Mouse (Mus musculus) CH12.LX (cell line): ENCODE data around the gene Tbc1d22b. TPM values are rescaled to one million over a fixed set of nuclear protein-coding genes. Genes with fewer than 3 reads are reported as not detected.

Source experiments
- DNase-seq: peaks from one replicate; pipeline ENCODE4 v3.0.0-alpha.2; 2013; ENCODE audit errors: extremely low read depth
- H3K27ac ChIP-seq: 2 replicates; pipeline ENCODE4 v1.5.1; 2012; ENCODE audit warnings: low read depth, mild to moderate bottlenecking, control low read depth, moderate library complexity; ENCODE audit not compliant: insufficient read depth
- H3K27me3 ChIP-seq: replicated peaks from 2 replicates; pipeline ENCODE3; 2012; ENCODE audit warnings: inconsistent platforms
- H3K36me3 ChIP-seq, 2 experiments: replicated peaks in 1 of 2; 2 replicates each; pipeline versions ENCODE3 to v1.6.1; 2012; ENCODE audit warnings: inconsistent platforms in 1 of 2, low read length in 1 of 2, mild to moderate bottlenecking in 1 of 2, mixed read lengths in 1 of 2, moderate library complexity in 1 of 2; ENCODE audit not compliant: control insufficient read depth in 1 of 2, insufficient read depth in 1 of 2
- H3K4me1 ChIP-seq, 2 experiments: 2 replicates each; pipeline ENCODE4 v1.6.1; 2012; ENCODE audit warnings: inconsistent platforms in 1 of 2, moderate library complexity in 1 of 2; ENCODE audit not compliant: insufficient read depth in 2 of 2, control insufficient read depth in 1 of 2
- H3K4me2 ChIP-seq: 2 replicates; pipeline ENCODE4 v1.6.1; 2012; ENCODE audit warnings: low read depth, mild to moderate bottlenecking, control low read depth; ENCODE audit not compliant: poor library complexity, insufficient read depth, severe bottlenecking
- H3K4me3 ChIP-seq, 3 experiments: fragments of 150-350 bp in 1 of 3; sonication (generic) in 1 of 3; replicated peaks in 1 of 3; 2 replicates each; pipeline versions ENCODE3 to v1.5.1; 2011 to 2012; ENCODE audit warnings: low read depth in 2 of 3, low read length in 2 of 3, mild to moderate bottlenecking in 2 of 3, moderate library complexity in 2 of 3, control low read depth in 1 of 3, improper control_type of control experiment in 1 of 3, inconsistent platforms in 1 of 3, mixed read lengths in 1 of 3; ENCODE audit not compliant: poor library complexity in 1 of 3
- H3K79me2 ChIP-seq: replicated peaks from 2 replicates; pipeline ENCODE4 v1.6.1; 2012; ENCODE audit warnings: mild to moderate bottlenecking, moderate library complexity; ENCODE audit not compliant: control insufficient read depth, poor library complexity, insufficient read depth, severe bottlenecking; ENCODE audit errors: extremely low read depth
- H3K9ac ChIP-seq: 2 replicates; pipeline ENCODE4 v1.6.1; 2012; ENCODE audit warnings: low read depth, mild to moderate bottlenecking, control low read depth, moderate library complexity; ENCODE audit not compliant: insufficient read depth
- H3K9me3 ChIP-seq: replicated peaks from 2 replicates; pipeline ENCODE3; 2012; ENCODE audit warnings: low read length, inconsistent platforms, mixed read lengths
- CHD1 ChIP-seq: IDR thresholded peaks from 2 replicates; pipeline ENCODE4 v1.6.1; 2012; ENCODE audit warnings: low read depth, low read length, improper control_type of control experiment, inconsistent platforms
- CHD2 ChIP-seq: IDR thresholded peaks from 2 replicates; pipeline ENCODE4 v1.6.1; 2011; ENCODE audit warnings: low read length, improper control_type of control experiment
- E2F4 ChIP-seq: IDR thresholded peaks from 2 replicates; pipeline ENCODE4 v1.6.1; 2011; ENCODE audit warnings: low read depth, low read length, improper control_type of control experiment; ENCODE audit not compliant: insufficient replicate concordance
- EP300 ChIP-seq: IDR thresholded peaks from 2 replicates; pipeline ENCODE4 v1.6.1; 2011; ENCODE audit warnings: low read length, improper control_type of control experiment
- ETS1 ChIP-seq: conservative IDR thresholded peaks from 2 replicates; pipeline ENCODE4 v1.6.1; 2012; ENCODE audit warnings: low read depth, mild to moderate bottlenecking, inconsistent platforms, low read length, improper control_type of control experiment, moderate library complexity
- GABPA ChIP-seq: IDR thresholded peaks from 2 replicates; pipeline ENCODE4 v1.6.1; 2012; ENCODE audit warnings: low read depth, low read length, improper control_type of control experiment, inconsistent platforms; ENCODE audit not compliant: insufficient replicate concordance
- HCFC1 ChIP-seq: IDR thresholded peaks from 2 replicates; pipeline ENCODE4 v1.6.1; 2012; ENCODE audit warnings: low read depth, mild to moderate bottlenecking, inconsistent platforms, low read length, improper control_type of control experiment
- IRF4 ChIP-seq: IDR thresholded peaks from 2 replicates; pipeline ENCODE4 v1.6.1; 2014; ENCODE audit warnings: low read depth, mild to moderate bottlenecking, inconsistent platforms, low read length, improper control_type of control experiment
- JUN ChIP-seq: IDR thresholded peaks from 2 replicates; pipeline ENCODE4 v1.6.1; 2011; ENCODE audit warnings: low read depth, mild to moderate bottlenecking, low read length, improper control_type of control experiment, moderate library complexity; ENCODE audit not compliant: insufficient read depth
- JUND ChIP-seq: conservative IDR thresholded peaks from 2 replicates; pipeline ENCODE4 v1.6.1; 2011; ENCODE audit warnings: low read depth, low read length, improper control_type of control experiment
- MAX ChIP-seq: IDR thresholded peaks from 2 replicates; pipeline ENCODE4 v1.6.1; 2011; ENCODE audit warnings: low read length, improper control_type of control experiment
- MEF2A ChIP-seq: IDR thresholded peaks from 2 replicates; pipeline ENCODE4 v1.6.1; 2014; ENCODE audit warnings: low read depth, mild to moderate bottlenecking, inconsistent platforms, low read length, improper control_type of control experiment, borderline replicate concordance
- MXI1 ChIP-seq: IDR thresholded peaks from 2 replicates; pipeline ENCODE4 v1.6.1; 2011; ENCODE audit warnings: mild to moderate bottlenecking, low read depth, low read length, improper control_type of control experiment
- MYC ChIP-seq: IDR thresholded peaks from 2 replicates; pipeline ENCODE4 v1.6.1; 2011; ENCODE audit warnings: low read depth, mild to moderate bottlenecking, improper control_type of control experiment, low read length
- NELFE ChIP-seq: IDR thresholded peaks from 2 replicates; pipeline ENCODE4 v1.6.1; 2011; ENCODE audit warnings: low read depth, low read length, improper control_type of control experiment
- NRF1 ChIP-seq: IDR thresholded peaks from 2 replicates; pipeline ENCODE4 v1.6.1; 2014; ENCODE audit warnings: low read depth, mild to moderate bottlenecking, inconsistent platforms, low read length, improper control_type of control experiment, moderate library complexity
- PAX5 ChIP-seq: IDR thresholded peaks from 2 replicates; pipeline ENCODE4 v1.6.1; 2012; ENCODE audit warnings: low read length, inconsistent platforms, mixed read lengths
- POLR2A ChIP-seq: IDR thresholded peaks from 2 replicates; pipeline ENCODE4 v1.6.1; 2011; ENCODE audit warnings: low read depth, mild to moderate bottlenecking, improper control_type of control experiment, low read length
- POLR2AphosphoS2 ChIP-seq: IDR thresholded peaks from 2 replicates; pipeline ENCODE4 v1.6.1; 2011; ENCODE audit warnings: low read depth, low read length, improper control_type of control experiment
- RAD21 ChIP-seq: IDR thresholded peaks from 2 replicates; pipeline ENCODE4 v1.6.1; 2011; ENCODE audit warnings: low read depth, mild to moderate bottlenecking, low read length, improper control_type of control experiment, moderate library complexity
- SIN3A ChIP-seq: IDR thresholded peaks from 2 replicates; pipeline ENCODE4 v1.6.1; 2012; ENCODE audit warnings: low read length, improper control_type of control experiment, inconsistent platforms
- SMC3 ChIP-seq: IDR thresholded peaks from 2 replicates; pipeline ENCODE4 v1.6.1; 2011; ENCODE audit warnings: low read depth, low read length, improper control_type of control experiment
- TBP ChIP-seq: conservative IDR thresholded peaks from 2 replicates; pipeline ENCODE4 v1.6.1; 2011; ENCODE audit warnings: low read depth, low read length, improper control_type of control experiment
- USF2 ChIP-seq: conservative IDR thresholded peaks from 2 replicates; pipeline ENCODE4 v1.6.1; 2011; ENCODE audit warnings: low read depth, low read length, improper control_type of control experiment
- ZC3H11A ChIP-seq: IDR thresholded peaks from 2 replicates; pipeline ENCODE4 v1.6.1; 2012; ENCODE audit warnings: low read depth, mild to moderate bottlenecking, inconsistent platforms, low read length, improper control_type of control experiment
- ZKSCAN1 ChIP-seq: IDR thresholded peaks from 2 replicates; pipeline ENCODE4 v1.6.1; 2012; ENCODE audit warnings: low read depth, inconsistent platforms, low read length, improper control_type of control experiment, borderline replicate concordance
- ZMIZ1 ChIP-seq: IDR thresholded peaks from 2 replicates; pipeline ENCODE4 v1.6.1; 2012; ENCODE audit warnings: low read depth, mild to moderate bottlenecking, inconsistent platforms, low read length, improper control_type of control experiment
- dilution Hi-C: fragments of 300-500 bp; cut with MboI; formaldehyde crosslinking; loops from 2 replicates; pipeline ENCODE4 v1.14.3; 2020; ENCODE audit warnings: low sequenced_read_pairs; ENCODE audit not compliant: extremely low pct_unique_long_range_greater_than_20kb, extremely low pct_ligation_motif_present
- in situ Hi-C: fragments of 300-500 bp; cut with MboI; formaldehyde crosslinking; loops from 3 replicates; pipeline ENCODE4 v1.14.3; 2019; ENCODE audit warnings: low sequenced_read_pairs, low pct_ligation_motif_present, low pct_unique_long_range_greater_than_20kb, mixed read lengths
- polyA plus RNA-seq: library from polyadenylated mRNA; unstranded; fragments of >175 nt; gene quantifications from 2 replicates; pipeline ENCODE4 v1.2.1, GENCODE M21; 2012; ENCODE audit warnings: low read depth; ENCODE audit not compliant: insufficient read length
- total RNA-seq, 2 experiments: library from RNA; depleted of rRNA; stranded (reverse); fragments of 300-350 nt in 1 of 2; fragments of >200 nt in 1 of 2; gene quantifications; 2 replicates each; pipeline ENCODE4 v1.2.3; 2012 to 2014

Tbc1d22b gene
- total and polyA plus RNA-seq, 3 experiments, result 3.8 to 17.3 (median 6.6) TPM

DNA sequence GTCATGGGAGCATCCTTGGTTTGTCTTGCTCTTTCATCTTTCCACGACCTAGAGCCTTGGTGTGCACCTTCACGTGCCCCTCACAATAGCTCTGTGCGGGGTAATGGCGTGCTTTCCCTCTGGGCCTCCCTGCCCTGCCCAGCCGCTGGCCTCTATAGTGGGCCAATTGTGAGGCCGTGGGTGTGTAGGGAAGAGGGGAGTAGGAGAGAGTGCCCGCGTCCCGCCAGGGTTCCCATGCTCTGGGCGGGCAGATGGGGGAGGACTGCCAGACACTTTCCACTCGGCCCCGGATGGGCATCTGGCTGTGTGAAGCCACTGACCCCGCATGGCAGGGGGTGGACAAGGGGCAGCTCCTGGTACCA is 47.2 kb downstream of the Tbc1d22b start:
- no peaks in the 10 kb centered on the region for H3K4me1 ChIP-seq
- no peak overlapping the region for H3K9ac ChIP-seq
- H3K9me3 ChIP-seq, result no peaks in the 10 kb centered on the region
- no peak for DNase-seq
- no peaks in the 10 kb centered on the region for H3K79me2 ChIP-seq
- no peak overlapping the region for H3K4me2 ChIP-seq
- no peaks in the 10 kb centered on the region for H3K27me3 ChIP-seq
- TF ChIP-seq JUN, result no peak
- TF ChIP-seq EP300, result no peak
- TF ChIP-seq MYC, result no peak
- no peak for TF ChIP-seq JUND
- TF ChIP-seq POLR2AphosphoS2, result no peak
- TF ChIP-seq MXI1, result no peak
- no peak for TF ChIP-seq CHD2
- no peak for TF ChIP-seq TBP
- TF ChIP-seq POLR2A, result no peak
- TF ChIP-seq SMC3, result no peak
- TF ChIP-seq E2F4, result no peak
- no peak for TF ChIP-seq IRF4
- no peak for TF ChIP-seq MEF2A
- no peak for TF ChIP-seq USF2
- no peak for TF ChIP-seq ZKSCAN1
- TF ChIP-seq PAX5, result no peak
- TF ChIP-seq SIN3A, result no peak
- TF ChIP-seq HCFC1, result no peak
- no peak for TF ChIP-seq GABPA
- no peak for TF ChIP-seq NELFE
- peaks cover 50 to 79% of the 10 kb centered on the region in 2 experiments for H3K36me3 ChIP-seq
- in situ Hi-C loops, result no loop called here
- dilution Hi-C loops, result no loop called here
- H3K27ac ChIP-seq, result no peak overlapping the region
- H3K4me3 ChIP-seq, result no peak overlapping the region

GRCm38 (mm10) chr17:29599051-29599450 is 49.5 kb downstream of the Tbc1d22b start:
- H3K79me2 ChIP-seq, result no peaks in the 10 kb centered on the region
- no peaks in the 10 kb centered on the region for H3K4me1 ChIP-seq
- in situ Hi-C loops, result no loop called here
- no peak overlapping the region for H3K4me2 ChIP-seq
- H3K9me3 ChIP-seq, result peaks cover 3% of the 10 kb centered on the region
- H3K9ac ChIP-seq, result no peak overlapping the region
- dilution Hi-C loops, result no loop called here
- peaks cover 49 to 84% of the 10 kb centered on the region in 2 experiments for H3K36me3 ChIP-seq
- no peak for DNase-seq
- TF ChIP-seq PAX5 (no peak), MAX (no peak), ZC3H11A (no peak), SMC3 (no peak), NRF1 (no peak), CHD1 (no peak), ZMIZ1 (no peak), RAD21 (no peak), POLR2A (no peak), ETS1 (no peak), MEF2A (no peak), USF2 (no peak), MXI1 (no peak)
- TF ChIP-seq, all 38 proteins: peak for 0
- Histone ChIP-seq H3K4me3 (no peak overlapping the region), H3K27ac (no peak overlapping the region), H3K27me3 (no peaks in the 10 kb centered on the region)
